Mouse (Mus musculus): ENCODE data around the gene Brinp1. TPM values are rescaled to one million over a fixed set of nuclear protein-coding genes. Genes with fewer than 3 reads are reported as not detected.
"Not testable (repeated sequence)": the region's sequence is repeated elsewhere in the genome, so short reads cannot be mapped to it uniquely, and the experiment has no call there.

The Brinp1 gene
- total RNA-seq, 2 experiments from 2014 or later = 211 to 235 TPM

DNA sequence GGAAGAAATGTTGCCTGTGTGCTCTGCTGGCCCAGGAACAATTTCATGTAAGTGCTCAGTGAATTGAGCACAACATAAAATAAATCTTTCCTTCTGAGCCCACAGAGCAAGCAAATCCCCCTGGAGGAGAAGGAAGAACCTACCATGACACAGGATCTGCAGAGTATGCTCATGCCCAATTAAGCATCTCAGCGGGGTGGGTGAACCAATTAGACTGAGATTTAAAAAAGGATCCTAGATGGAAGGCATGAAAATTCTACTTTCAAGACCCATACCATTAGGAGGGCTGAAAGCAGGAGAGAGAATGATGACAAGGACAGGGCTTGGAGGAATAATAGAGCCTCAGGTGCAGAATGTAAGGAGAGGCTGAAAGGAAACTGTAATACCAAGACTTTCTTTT lies 107.2 kb downstream of the Brinp1 start:
- DNase-seq (ENCODE audit: low spot score in 2 of 2) = no peak

DNA sequence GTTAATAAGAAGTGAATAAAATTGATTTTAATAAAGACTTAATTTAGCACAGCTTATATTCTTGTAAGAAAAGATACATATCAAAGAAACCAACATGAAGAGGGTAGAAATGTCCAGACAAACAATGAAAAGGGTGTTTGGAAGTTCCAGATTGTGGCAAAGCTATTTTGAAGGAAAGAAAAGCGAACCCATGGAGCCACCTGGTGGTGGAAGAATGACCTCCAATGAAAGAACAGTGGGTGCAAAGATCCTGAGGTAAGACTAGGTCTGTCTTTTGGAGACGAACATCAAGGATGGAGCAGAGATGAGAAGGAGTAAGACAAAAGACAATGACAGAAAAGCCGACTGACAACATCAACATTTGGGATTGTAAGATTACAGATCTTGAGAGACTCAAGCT lies 108.2 kb downstream of the Brinp1 start:
- DNase-seq (ENCODE audit: low spot score in 2 of 2) = no peak

DNA sequence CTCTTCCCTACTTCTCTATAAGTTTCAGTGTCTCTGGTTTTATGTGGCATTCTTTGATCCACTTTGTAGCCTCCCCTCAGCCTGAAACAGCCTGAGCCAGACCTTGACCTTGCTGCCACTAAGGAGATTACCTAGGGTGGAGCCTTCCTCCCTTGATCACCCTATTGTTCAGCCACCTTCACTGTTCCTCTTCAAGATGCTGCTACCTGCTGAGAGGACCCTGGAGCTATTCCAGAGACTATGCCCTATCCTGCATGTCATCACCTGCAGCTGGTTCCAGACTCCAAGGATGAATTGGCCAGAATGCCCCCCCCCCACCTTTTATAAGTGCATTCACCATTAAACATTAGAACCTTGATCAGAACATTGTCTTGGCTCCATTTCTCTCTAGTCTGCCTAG lies 140.2 kb downstream of the Brinp1 start:
- DNase-seq (ENCODE audit: low spot score in 2 of 2) = not testable (repeated sequence)

DNA sequence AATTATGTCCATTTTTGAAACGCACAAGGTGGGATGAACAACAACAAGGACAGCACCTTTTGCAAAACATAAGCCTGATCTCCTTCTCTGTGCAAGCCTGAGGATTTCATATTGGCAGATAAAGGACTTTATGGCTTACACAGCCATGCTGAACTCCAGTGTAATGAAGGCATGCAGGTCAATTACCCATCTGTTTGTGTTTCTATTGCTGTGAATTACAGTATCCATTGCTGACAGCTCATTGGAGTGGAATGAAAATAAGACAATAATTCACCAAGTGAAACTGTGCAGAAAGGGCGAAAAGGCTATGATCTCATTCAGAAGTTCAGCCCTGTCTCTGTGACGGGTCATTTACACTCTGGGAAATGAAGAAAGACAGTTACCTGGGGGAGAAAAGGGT lies 147.7 kb downstream of the Brinp1 start:
- no peak for DNase-seq (ENCODE audit: low spot score in 2 of 2)

DNA sequence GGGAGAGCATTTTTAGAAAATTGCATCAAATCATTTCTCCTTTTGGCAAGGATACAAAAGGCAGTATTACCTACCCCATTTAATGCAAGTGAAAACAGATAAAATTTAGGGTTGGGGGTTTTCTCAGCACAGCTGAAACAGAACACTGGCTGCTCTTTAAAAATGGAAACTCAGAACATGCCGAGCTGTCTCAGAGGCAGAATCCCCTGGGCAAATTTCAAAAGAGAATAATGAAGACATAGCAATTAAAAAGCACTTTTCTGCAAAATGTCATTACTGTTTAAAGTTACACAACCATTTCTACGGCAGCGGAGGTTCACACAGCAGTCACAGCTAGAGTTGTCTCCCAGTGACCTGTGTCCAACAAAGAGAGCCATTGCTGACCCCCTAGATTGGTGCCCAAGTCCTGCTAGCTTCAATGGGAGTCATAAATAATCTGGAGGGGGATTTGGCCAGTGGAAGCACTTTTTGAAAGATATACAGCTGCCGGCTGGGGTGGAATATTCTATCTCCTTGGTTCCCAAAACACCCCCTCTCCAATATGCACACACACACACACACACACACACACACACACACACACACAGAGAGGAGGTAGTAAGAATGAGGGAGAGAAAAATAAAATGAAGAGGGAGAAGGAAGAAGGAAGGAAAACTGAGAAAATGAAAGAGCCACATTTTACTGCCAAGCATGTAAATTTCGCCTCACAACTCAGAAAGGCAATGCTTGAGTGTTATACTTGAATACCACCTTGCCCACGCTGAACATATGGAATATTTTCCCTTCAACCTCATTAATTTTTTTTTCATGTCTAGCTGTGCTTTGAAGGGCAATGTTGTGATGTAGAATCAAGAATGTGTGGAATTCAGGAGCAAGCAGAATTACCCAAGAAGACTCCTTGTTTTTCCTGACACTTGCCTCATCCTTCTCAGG lies 152.0 kb downstream of the Brinp1 start:
- peak in 1 of 2 experiments; percentile 50 for DNase-seq (ENCODE audit: low spot score in 2 of 2)

DNA sequence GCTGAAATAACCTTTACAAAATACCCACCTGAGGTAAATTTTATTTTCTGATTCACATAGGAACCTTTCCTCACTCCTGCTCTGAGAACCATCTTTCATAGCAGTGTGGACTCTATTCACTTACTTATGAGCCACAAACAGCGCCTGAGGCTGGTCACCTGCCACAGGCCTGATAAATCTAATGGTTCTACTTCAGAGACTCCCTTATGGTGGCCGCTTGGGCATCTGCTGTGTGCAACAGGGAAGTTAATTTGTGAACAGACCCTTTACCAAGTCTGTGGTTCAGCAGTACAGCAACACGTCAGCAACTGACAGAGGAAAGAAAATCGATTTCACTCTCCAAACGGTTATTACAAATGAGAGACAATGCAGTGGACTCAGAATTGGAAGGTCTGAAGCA lies 164.2 kb downstream of the Brinp1 start:
- DNase-seq (ENCODE audit: low spot score in 2 of 2) = no peak

DNA sequence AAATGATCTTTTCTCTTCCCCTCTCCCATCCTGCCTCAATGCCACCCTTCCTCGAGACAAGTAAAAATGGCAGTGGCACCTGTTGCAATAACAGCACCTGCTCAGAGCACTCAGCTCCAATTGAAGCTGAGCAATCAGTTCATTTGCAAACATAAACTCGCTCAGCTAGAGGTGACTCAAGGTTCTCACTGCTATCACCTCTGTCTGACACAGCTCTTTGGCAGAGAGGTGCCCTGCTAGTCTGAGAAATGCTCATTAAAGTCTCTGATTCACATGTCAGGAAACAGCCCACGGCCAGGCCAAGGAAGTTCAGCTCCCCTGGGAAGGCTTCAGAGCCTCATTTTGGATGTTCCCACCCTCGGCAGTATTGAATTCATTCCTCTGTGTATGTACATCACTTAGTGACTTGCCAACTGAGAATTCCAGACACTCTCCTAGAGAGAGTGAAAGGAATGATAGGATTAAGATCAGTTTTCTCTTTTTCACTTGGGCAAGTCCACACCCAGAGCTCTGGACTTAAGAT lies 165.7 kb downstream of the Brinp1 start:
- DNase-seq (ENCODE audit: low spot score in 2 of 2) = no peak

DNA sequence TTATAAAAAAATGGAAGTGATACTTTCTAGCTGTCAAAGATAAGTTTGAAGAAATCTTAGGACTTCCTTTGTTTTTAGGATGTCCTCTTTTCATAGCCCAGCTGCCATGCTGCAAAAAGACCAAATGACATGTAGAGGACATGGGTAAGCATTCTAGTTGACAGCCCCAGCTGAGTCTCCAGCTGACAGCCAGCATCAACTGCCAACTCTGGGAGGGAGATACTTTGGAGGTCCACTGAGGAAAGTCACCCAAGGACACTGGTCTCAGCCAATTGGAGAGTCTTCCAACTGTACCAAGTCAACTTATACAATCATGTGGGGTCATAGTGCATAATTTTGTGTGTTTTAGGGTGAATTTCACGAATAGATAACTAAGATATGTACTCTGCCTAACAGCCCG lies 166.6 kb downstream of the Brinp1 start:
- DNase-seq (ENCODE audit: low spot score in 2 of 2) = no peak

DNA sequence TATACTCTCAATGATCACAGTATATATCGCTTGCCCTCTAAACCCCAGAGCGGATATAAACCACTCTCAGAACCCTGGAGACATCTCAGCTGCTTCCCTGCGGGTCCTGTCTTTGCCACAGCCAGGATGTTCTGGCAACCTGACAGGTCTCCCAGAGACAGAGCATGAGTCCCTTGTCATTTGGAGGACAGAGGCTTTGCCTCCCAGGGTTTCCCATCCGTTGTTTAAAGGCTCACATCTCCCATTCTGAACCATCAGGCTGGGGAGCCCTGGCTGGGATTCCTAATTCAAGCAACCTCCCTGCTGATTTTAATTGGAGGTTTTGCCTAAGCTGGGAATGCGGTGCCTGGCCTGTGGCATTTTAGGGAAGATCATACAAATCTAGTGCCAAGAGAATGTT lies 185.9 kb downstream of the Brinp1 start:
- no peak for DNase-seq (ENCODE audit: low spot score in 2 of 2)

DNA sequence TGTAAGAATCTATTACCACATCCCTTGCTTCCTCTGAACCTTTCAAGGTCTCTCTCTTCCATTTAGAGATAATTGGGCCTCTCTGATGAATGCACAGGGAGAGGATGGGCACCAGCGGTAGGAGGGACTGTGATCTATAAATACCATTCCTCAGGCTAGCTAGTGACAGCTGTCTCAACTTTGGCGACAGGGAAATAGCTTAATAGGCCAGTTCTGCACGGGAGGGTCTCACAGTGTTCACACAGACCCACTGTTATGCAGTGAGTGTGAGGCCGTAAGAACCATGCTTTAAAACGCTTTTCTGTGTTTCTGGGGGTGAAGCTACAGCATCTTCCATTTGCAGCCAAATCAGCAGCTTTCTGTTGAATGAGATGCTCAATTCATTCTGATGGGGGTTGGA lies 186.8 kb downstream of the Brinp1 start:
- no peak for DNase-seq (ENCODE audit: low spot score in 2 of 2)

DNA sequence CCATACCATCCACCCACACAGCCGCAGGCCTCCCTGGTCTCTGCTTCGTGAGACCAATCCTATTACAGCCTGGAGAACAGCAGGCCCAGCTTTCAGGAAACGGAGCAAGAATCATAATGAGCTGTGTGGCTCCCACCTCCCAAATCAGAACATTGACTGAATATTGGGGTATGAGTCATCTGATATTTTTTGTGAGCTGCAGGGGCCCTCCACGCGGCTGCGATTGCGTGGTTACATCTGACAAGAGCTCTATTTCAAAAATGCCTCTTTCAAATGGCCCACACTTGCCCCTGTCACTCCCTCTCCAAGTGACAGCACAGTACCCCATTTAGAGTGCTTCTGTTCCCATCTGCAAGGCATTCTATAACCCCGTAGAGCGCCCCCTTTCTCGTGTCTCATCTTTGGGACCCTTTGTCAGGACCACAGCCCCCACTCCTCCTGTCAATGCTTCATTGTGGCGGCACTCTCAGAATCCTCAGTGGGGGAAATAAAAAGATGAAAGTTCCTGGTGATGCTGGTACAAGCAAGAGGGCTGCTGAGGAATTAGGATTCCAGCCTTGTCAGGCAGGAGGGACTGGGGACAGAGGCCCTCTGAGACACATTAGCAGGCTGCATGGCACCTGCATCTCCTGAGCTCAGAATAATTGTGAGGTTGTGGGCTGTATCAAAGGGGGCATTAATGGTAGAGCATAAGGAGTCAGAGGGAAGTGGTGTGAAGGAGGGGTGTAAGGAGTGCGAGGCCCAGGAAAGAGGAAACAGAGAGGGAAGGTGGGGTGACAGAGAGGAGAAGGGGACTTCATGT lies 188.2 kb downstream of the Brinp1 start:
- DNase-seq (ENCODE audit: low spot score in 2 of 2) = no peak

DNA sequence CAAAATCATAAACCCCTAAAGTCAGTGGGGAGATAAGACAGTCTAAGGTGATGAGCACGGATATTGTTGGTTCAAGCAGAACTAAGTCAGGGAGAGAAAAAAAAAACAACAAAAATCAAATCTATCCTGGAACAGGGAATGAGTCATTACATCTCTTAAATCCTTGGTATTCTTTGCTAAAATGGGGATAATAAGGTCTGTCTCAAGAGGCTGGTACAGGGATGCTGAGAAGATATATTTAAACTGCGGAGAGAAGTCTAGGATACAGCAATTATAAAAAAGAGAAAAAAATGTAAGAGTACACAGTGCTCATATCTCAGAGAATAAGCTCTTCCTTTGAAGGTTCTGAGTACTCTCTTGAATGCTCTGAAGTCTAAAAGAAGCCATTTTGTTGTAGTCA lies 189.3 kb downstream of the Brinp1 start:
- DNase-seq (ENCODE audit: low spot score in 2 of 2) = no peak

DNA sequence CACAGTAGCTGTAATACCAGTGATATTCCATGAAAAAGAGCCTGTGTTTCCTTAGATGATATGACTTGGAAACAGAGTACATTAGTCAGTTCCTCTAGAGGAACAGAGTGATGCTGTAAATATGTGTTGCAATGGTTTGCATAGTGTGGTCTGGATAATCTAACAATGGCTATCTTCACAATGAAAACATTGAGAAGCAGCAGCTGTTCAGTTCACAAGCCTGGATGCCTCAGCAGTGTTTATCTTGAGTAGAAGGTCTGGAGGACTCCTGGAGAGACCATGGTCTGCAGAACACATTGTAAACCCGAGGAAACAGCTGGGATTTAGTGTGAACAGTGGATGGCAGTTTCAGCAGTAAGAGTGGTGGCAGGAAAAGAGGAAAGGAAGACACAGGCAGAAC lies 233.2 kb downstream of the Brinp1 start:
- DNase-seq (ENCODE audit: low spot score in 2 of 2) = no peak
